Mouse (Mus musculus) megakaryocyte, adult 5-6 weeks (primary cell): ENCODE measurements around the gene Oaf. TPM values are rescaled to one million over a fixed set of nuclear protein-coding genes. Genes with fewer than 3 reads are reported as not detected.

ENCODE experiments used
- ATAC-seq: 2 replicates; pipeline ENCODE4 v1.8.0; 2016; ENCODE audit warnings: mild to moderate bottlenecking, inconsistent platforms; ENCODE audit not compliant: poor library complexity, severe bottlenecking
- total RNA-seq, 2 experiments: library from RNA; stranded (forward) in 1 of 2; stranded (reverse) in 1 of 2; fragments of 153-499, 151-499 nt in 1 of 2; fragments of 221-1000, 200-1000 nt in 1 of 2; gene quantifications; 2 replicates each; pipeline versions ENCODE4 v1.2.3 to v1.2.4; 2015 to 2017

Gene Oaf
- total RNA-seq, 2 experiments from 2014 or later = 3.2 to 7.0 TPM

- ATAC-seq = peak; percentile 64
Observed at GRCm38 (mm10) chr9:43245801-43246570, 6.3 kb upstream of the Oaf start.

GRCm38 (mm10) chr9:43242432-43242831, 2.7 kb upstream of the Oaf start:
- ATAC-seq = peak; percentile 20; the same call in 1 of the 2 replicates

DNA sequence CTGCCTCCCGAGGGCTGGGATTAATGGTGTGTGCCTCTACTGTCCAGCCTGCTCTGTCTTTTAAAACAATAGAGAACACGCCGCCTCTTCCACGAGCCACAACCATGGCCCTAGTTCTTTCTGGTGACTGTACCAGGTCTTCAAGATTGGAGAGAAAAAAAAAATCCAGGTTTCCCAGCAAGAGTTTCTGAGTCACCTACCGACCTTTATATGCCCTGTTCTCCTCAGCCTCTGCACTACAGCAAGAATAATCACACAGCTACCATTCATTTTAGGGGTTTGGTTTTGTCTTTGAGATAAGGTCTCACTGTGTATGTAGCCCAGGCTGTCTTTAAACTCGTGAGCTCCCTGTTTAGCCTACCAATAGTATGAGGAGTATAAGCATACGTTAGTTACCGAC, 2.3 kb upstream of the Oaf start:
- ATAC-seq = no peak

GRCm38 (mm10) chr9:43241291-43241690, 1.6 kb upstream of the Oaf start:
- no peak for ATAC-seq

- no peak for ATAC-seq
Observed at GRCm38 (mm10) chr9:43240594-43240900, 836 bp upstream of the Oaf start.

DNA sequence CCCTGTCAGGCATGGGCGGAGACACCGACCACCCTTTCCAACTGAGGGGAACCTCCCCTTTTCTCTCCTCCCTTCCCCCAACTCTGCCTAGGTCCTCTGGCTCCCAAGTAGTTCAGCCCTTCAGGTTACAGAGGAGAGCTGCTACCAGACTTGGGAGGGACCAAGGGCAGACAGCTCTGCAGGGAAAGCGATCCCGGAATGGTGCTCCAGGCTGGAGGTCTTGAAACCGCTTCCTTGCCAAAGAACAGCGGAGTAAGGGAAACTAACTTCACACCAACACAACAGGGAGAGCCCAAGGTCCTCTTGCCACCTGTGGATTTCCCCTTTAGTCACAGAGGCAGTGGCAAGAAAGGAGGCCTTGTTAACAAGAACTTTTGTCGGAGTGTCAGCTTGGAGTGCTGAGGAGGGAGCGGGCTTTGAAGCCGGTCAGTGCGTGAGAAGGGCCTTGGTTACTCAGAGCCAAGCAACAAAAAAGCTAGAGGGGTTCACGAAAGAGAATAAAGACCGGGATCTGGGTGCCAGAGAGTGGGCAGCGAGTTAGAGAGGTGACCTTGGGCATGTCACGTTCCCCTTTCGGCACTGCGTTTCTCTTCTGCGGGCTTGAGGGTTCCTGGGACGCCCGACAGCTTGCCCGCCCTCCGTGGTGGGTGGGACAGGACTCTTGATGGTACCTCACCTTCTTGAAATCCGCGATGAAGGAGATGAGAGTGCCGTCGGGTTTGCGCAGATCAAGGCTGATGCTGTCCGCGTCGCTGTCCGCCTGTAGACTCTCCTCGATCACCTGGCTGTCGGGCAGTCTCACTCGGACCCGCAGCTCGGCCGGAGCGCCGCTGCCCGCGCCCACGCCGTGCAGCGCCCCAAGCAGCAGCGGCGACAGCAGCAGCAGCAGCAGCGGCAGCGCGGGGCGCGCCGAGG, 823 bp downstream of the Oaf start:
- peak; percentile 41; the same call in 1 of the 2 replicates for ATAC-seq

DNA sequence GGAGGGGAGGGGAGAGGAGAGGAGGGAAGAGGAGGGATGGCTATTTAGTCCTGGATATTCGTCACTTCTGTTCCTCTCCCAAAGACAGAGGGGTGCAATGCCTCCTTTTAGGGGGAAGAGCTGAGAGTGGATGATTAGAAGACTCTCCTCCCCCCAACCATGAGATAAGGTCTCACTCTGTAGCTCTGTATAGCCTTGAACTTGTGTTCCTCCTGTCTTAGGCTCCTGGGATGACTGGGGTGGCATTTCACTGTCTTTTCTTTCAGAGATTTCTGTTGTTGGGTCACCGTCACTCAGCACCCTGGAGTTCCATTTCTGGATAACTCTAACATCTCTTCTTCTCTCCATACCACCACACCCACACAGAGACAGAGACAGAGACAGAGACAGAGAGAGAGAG, 1.5 kb downstream of the Oaf start:
- no peak for ATAC-seq

GRCm38 (mm10) chr9:43237111-43237775, 2.5 kb downstream of the Oaf start:
- no peak for ATAC-seq

DNA sequence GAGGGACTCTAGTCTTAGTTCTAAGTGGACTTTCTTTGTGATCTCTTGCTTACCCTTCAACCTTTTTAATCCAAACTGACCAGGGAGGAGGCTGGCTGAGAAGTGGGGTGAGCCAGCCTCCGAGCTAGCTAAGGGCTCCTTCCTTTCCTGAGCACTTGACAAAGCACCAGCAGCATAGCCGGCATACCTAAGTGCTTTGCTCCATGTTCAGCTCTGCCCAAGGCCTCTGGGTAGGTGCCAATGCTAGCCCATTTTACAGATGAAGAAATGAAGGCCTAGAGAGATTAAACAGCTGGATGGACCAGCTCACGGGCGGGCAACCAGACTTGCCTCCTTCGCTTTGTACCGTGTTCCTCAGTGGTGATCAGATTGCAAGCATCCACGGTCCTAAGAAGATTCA, 3.1 kb downstream of the Oaf start:
- ATAC-seq = no peak

GRCm38 (mm10) chr9:43236106-43236505, 3.6 kb downstream of the Oaf start:
- no peak for ATAC-seq

DNA sequence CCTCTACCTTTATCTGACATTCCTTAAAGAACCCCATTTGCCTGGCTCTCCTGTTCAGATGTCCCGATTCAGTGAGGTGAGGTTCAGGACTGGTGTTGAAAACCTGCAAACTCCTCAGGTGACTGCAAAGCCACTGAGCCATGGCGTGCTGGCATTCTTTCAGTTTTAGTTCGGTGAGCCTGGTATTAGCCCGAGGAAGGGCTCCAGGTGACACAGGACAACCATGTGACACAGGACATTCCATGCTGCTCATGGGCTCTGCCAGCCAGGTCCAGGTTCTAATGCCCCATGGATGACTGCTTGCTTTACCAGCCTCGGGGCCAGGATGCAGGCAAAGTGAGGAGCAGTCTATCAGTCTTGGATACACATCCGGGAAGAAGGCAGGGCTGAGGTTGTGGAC, 4.4 kb downstream of the Oaf start:
- no peak for ATAC-seq

- peak; percentile 30; the same call in 1 of the 2 replicates for ATAC-seq
Observed at GRCm38 (mm10) chr9:43234496-43234895, 5.2 kb downstream of the Oaf start.

DNA sequence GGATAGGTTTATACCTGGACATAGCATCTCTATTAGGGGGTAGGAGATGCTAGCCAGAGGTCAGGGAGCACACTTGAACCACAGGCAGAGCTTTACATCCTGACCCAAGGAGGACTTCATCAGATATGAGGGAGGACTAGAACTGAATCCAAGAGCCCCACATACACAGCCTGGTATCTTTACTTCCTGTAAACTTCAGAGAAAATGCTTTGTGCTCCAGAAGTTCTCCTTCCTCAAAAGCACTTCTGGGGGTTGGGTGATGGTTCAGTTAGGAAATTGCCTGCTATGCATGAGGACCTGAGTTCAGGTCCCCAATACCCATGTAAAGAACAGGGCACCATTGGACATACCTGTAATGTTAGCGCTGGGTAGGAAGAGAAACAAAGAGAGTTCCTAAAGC, 6.2 kb downstream of the Oaf start:
- ATAC-seq = no peak

DNA sequence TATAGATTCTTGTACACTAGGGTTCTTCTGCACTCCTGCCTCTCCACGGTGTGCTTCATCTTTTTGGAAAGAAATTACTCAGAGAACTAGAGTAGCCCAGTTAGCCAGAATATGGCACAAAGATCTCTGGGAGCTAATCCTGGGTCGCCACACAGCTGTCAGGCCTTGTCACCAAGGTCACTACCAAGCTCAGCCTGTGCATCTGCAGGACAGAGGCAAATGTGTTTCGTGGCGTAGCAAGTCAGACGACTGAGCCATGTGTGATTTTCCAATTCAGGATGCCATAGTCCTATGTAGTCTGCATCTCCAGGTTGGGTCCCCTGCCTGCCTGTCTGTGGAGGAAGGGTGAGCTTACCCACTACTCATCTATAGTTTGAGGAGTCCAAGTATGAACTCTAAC, 6.7 kb downstream of the Oaf start:
- ATAC-seq = no peak

DNA sequence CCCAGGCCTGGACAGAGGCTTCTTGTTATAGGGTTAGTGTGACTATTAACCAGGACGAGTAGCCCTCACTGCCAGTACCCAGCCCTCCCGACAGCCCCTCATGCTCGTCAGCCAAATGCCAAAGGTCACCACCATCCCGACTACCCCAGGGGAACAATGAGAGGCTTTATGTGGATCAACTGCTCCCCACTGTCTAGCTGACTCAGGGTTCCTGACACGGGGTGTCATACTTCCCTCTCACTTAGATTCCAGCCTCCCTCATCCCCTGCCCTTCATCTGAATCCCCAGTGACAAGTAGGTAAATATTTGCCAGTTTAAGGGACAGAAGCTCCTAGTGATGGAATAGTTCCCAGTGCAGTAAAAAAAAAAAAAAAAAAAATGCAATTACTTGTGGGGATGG, 7.4 kb downstream of the Oaf start:
- ATAC-seq = no peak

DNA sequence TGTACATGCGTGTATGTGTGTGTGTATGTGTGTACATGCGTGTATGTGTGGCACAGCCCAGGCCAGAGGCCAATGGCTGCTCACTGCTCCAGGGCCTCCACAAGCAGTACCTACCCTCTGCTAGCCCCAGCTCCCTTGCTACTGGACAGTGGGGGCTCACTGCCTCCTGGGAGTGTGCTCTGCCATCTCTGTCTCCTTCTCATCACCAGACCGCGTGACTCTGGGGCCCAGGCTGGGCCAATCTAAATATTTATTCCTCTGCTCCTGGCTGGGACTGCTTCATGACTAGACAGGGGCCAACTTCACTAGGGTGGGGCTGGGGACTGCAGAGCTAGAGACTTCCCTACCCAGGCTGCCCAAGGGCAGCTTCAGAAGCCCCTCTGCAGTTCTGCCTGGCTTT, 7.9 kb downstream of the Oaf start:
- no peak for ATAC-seq

DNA sequence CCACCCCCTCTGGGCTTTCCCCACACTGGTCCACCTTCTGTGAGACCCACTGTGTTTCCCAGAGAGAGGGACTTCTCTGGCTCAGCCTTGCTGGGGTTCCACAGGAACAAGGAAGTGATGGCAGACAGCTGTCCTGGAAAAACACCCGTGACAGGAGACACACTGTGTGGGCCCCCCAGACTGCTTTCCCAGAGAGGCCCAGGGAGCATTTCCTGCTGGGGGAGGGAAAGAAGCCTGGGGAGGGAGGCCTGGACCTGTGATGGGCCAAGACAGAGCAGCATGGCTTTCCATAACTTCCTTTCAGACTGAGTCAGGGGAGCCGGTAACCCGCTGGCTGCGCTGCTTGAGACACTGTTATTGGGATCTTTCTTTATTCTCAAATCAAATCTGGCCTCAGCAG, 8.8 kb downstream of the Oaf start:
- no peak for ATAC-seq

- no peak for ATAC-seq
Observed at GRCm38 (mm10) chr9:43229962-43230361, 9.7 kb downstream of the Oaf start.

- no peak for ATAC-seq
Observed at GRCm38 (mm10) chr9:43229398-43229895, 10.3 kb downstream of the Oaf start.

DNA sequence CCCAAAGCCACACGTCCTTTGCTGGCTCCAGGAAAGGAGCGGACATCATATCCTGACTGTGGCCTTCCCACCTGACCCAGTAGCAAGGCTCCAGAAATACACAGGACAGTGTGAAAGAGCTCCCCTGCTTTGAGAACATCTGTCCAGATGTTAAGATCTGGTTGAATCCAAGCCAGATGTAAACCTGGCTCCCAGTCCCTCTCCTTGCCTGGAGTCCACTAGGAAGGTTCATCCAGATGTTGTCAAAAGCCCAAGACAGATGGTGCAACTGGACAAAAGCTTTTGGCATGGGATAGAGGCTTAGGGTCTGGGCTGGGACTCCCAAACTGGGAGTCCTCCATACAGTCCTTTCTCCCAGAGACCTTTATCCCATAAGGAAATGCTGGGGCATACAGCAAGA, 11.0 kb downstream of the Oaf start:
- ATAC-seq = no peak

DNA sequence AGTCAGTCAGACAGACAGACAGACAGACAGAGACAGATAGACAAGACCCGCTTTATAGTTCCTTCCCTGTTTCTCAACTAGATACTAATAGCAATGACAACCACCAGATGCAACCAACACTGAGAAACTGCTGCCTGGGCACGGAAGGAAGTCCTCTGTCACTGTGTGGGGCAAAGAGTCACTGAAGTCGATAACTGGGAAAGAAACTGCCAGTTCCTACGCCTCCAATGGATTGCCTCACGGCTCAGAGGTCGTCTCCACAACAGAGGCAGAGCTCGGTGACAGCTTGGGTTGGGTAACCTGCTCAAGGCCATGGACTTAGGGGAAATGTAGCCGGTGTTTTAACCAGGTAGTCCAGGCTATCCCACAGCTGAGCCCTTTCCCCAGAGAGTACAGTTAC, 12.1 kb downstream of the Oaf start:
- peak; percentile 38; the same call in 1 of the 2 replicates for ATAC-seq
